Mouse (Mus musculus): ENCODE measurements around the gene Nktr.

Nktr gene

DNA sequence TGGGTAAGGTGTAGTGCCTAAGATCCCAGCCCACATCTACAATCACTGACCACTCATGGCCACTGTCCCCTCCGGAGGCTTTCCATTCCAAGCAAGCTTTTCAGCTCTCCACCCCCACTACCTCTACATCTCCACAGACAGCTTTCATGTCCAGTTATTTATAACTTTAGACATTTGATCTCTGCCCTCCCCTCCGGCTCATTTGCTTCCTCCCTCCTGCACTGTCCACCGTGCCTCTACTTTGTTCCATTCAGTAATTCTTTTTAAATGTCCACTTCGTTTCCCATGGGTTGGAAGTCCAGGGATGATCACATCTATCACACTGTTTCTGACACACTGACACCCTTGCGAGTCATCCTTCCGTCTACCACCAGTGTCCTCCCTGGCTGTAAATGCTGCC, 11.2 kb upstream of the Nktr start:
- DNase-seq (ENCODE audit: low spot score in 2 of 2) = no peak

DNA sequence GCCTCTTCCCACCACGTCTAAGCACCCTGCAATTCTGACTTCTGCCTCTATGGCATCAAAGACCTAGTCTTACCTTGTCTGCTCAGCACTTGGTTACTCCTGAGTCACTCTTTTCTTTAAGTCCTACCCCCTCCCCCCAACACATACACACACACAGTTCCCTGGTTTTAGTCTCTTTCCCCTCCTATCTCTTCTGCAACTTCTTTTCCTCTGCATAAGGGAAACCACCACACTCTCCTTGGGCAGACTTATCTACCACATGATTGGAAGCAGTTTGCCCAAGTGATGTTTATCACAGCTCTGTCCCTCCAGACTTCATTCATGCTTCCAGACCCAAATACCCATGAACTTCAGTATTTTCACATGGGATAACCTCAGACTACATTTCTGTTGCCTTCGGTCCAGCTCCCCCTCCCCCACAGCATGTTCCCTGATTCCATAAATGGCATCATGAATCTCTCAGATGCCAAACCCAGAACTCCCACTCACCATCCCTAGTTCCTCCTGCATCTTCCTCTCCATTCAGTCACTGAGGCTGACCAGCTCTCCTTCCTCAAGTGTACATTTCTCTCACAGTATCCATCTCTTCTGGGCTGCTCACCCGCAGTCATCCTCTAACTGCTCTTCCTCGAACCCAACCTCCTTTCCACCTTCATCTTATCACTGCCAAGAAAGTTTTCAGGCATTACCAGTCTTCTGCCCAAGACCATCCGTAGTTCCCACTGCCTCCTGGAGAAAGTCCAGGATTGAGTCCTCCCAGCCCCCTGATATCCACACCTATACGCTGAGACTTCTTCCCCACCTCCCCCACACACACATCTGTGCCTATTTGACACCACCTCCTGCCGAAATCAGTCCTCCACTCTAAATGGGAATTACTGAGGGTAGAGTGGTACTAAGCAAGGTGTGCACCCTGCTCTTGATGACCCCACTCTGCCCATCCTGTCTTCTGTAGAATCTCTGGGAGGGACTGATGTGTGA, 10.2 kb upstream of the Nktr start:
- no peak for DNase-seq (ENCODE audit: low spot score in 2 of 2)

GRCm38 (mm10) chr9:121709898-121710583, 8.9 kb upstream of the Nktr start, which contains the start of gene Ss18l2:
Gene Ss18l2, plus strand, starts transcription at chr9:121710329.
- peak; percentile 94 to 99 for DNase-seq (ENCODE audit: low spot score in 2 of 2)

DNA sequence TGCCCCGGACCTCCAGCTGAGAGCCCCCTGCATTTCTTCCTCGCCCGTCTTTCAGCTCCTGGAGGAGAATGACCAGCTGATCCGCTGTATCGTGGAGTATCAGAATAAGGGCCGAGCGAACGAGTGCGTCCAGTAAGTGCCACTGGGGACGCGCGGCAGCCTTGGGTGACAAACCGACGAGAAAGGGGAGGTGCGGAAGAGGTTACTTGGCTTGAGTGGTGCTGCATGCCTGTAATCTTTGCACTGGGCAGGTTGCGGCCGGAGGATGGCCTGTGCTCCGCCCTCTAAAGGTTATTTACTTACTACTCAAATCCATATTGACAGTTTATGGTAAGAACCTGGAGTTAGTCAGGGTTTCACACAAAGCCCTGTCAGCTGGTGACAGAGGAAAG, 8.4 kb upstream of the Nktr start:
- peak in 1 of 2 experiments; percentile 67 for DNase-seq (ENCODE audit: low spot score in 2 of 2)

GRCm38 (mm10) chr9:121717048-121717447, 1.9 kb upstream of the Nktr start:
- no peak for DNase-seq (ENCODE audit: low spot score in 2 of 2)

- no peak for DNase-seq (ENCODE audit: low spot score in 2 of 2)
These were observed 781 bp upstream of the Nktr start for GRCm38 (mm10) chr9:121718070-121718705.

DNA sequence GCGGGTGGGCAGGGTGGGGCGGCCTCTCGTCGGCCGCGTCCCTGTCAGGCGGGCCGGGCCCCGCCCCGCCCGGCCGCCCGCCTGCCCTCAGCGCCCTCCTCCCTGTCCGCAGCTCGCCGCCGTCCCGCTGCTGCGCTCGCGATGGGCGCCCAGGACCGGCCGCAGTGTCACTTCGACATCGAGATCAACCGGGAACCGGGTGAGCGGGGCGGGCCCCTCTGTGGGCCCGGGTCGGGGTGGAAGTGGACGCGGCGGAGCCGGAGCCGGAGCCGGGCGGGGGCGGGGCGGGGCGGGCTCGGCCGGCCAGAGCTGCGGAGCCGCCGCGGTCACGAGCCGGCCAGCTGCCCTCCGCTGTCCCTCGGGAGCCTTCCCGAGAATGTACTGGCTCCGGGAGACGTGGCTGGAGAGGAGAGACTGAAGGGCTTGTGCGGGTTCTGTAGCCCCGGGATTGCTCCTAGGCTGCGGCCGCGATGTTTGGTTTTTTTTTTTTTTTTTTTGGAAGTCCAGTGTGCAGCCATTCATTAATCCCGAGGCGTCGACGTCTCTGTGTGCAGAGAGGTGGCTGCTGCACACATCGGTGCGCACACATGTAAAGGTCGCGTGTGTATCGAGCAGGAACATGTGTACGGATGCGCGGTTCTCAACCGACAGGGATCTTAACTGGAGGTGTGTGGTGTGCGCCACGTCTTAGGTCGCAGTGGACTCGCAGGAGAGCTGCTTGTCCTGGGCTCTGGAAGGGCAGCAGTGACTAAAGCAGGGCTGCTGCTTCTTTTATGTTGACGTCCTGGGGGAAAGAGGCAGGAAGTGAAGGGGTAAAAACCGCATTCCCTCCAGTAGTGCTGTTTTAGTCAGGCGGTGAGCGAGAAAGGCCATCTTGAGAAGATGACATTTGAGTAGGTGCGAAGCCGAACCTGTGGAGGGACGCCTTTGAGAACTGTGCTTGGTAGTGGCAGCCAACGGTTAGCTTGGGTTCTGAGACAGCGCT, 670 bp downstream of the Nktr start:
- peak; percentile 58 to 85 for DNase-seq (ENCODE audit: low spot score in 2 of 2)

DNA sequence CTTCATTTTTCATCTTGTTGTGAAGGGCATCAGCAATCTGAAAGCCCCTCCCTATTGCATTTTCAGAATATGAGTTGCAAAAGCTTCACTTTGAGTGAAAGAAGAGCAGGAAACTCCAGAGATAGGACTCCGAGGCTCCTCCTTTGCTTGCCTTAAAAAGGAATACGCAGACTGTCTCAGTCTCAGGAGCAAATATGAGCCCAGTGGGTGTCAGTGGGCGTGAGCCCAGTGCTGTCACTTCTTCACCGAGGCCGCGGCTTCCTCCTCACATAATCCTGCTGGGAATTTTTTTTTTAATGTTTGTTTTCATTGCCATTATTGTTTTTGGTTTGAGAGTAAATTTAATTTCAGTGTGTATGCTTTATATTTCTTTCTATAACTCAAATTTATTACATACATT, 21.5 kb downstream of the Nktr start:
- DNase-seq (ENCODE audit: low spot score in 2 of 2) = no peak

DNA sequence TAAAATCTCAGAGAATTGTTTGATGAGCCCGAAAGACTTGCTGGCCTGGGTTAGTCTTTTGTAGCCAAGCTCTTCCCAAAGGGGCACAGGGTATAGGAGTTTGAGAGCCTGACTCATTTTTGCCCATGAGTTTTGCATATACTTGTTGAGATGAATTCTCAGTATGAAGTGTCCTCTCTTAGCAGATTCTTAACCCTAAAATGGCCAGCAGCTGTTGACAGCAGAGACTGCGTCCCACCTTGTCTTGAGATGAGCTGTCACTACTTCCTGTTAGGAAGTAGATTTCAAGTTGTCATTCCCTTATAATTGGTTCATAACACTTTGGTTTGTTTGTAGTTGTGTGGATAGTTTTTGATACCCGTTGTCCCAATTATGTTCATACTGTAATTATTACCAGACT, 22.2 kb downstream of the Nktr start:
- no peak for DNase-seq (ENCODE audit: low spot score in 2 of 2)

GRCm38 (mm10) chr9:121744051-121744450, 25.1 kb downstream of the Nktr start:
- no peak for DNase-seq (ENCODE audit: low spot score in 2 of 2)

DNA sequence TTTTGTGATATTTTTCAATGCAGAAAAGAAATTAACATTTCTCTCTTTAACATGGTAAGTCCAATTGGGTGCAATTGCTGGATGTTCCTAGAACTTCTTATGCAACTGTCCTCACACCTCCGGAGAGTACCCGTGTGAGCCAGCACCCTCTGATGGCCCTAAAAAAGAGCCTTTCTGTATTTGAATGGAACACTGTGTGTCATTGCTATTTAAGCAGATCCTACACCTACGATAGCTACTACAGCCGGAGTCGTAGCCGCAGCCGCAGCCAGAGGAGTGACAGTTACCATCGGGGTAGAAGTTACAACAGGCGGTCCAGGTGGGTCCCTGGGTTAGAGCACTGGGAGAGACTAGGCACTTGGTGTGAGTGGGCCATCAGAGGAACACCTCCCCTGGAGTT, 33.8 kb downstream of the Nktr start:
- DNase-seq (ENCODE audit: low spot score in 2 of 2) = no peak

GRCm38 (mm10) chr9:121754624-121755023, 35.7 kb downstream of the Nktr start:
- DNase-seq (ENCODE audit: low spot score in 2 of 2) = no peak

DNA sequence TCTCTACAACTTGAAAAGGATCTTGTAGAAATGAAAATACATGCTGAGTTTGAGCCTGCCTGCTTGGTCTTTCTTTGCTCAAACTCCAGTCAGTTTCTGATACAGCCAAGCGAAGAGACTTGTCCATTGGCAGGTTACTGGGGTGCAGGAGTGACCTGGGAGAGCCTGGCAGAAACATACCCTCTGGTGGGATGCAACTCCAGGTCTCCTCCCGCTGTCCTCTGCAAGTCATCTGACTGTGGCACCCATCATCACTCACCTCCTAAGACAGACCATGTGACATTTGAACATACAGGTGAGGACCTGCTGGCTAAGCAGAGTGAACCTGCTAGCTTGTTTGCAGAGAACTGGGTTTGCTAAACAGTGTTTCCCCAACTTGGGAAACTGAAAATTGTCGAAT, 37.8 kb downstream of the Nktr start:
- DNase-seq (ENCODE audit: low spot score in 2 of 2) = no peak

GRCm38 (mm10) chr9:121757432-121757831, 38.5 kb downstream of the Nktr start:
- DNase-seq (ENCODE audit: low spot score in 2 of 2) = no peak

- no peak for DNase-seq (ENCODE audit: low spot score in 2 of 2)
These were observed 39.2 kb downstream of the Nktr start for GRCm38 (mm10) chr9:121757835-121758814.

DNA sequence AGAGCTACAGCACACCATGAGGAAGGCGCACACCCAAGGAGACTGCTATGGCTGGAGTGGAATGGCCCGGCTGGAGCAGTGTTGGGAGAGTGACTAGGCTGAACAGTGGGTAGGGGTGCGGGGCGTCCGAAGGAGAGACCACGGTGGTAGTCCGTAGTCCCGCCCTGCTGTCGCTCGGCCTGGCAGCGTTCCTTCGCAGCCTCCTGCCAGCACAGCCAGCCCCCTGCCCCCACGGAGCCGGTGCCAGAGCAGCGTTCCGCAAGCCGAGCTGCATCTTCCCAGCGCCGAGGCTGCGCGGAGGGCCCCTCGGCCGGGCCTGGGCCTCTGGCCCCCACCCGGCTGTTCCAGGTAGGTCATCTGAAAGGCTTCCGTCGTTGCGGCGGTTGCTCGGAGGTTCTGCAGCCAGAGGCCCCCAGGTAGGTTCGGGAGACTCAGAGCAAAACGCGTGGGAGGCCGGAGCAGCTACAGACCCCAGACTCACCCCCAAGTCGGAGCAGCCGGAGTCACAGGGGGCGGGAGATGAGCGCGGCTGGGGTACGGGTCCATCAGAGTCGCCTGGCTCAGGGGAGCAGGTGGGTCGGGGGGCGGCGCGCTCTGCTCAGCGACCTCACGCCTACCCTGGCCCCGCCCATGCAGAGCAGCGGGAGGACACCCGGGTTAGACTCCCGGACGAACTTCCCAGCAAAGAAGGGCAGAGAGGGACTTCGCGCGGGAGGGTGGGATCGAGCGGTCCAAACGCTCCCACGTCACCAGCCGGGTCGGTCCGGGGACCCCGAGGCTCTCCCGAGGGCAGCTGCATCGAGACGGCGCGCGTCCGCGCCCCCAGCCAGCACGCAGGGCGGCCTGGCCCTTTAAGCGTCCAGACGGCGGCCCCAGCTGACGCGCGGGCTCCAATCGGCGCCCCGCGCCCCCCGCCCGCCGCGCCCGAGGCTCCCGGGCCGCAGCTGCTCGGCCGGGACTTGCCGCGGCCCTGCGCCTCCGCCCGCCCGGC, 40.4 kb downstream of the Nktr start, which contains the start of gene Zfp651:
Gene Zfp651 (plus strand): TSS at position 240 of the 991 bp plus-strand sequence.
- no peak for DNase-seq (ENCODE audit: low spot score in 2 of 2)

DNA sequence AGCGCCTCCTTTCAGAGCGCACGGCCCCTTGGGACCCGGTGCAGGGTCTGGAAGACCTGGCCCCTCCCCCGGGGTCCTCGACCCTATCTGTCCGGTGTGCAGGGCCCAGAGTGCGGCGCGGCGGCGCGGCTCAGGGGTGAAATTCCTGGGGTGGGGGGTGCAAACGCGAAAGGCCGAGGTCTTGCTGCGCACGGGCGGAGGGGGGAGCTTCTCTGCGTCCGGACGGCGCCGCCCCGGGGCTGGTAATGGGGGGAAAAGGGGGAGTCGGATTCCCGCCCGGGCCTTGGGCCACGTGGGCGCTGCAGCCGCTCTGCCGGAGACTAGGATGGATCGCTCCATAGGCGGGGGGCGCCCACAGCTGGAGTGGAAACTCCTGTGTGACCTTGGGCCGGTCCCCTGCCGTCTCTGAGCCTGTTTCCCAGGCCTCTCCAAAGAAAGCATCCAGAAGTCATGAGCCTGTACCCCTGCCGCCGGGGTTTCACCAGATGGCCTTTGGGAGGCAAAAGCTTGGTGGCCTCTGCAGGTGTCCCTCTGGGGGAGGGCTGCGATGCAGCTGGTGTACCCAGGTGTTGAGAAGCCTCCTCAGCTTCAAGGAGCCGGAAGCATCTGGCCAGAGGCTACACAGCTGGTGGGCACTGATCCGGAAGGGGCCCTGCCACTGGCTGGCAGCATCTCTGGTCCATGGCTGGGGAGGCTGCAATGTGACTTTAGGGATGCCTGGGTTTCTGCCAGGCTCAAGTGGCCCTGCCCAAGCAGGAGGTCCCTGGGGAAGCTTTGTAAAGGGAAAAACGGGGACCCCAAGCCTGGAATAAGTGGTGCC, 41.5 kb downstream of the Nktr start:
- no peak for DNase-seq (ENCODE audit: low spot score in 2 of 2)
